Mouse (Mus musculus): Measurements from ENCODE around the gene Krtap28-10.

The Krtap28-10 gene

DNA sequence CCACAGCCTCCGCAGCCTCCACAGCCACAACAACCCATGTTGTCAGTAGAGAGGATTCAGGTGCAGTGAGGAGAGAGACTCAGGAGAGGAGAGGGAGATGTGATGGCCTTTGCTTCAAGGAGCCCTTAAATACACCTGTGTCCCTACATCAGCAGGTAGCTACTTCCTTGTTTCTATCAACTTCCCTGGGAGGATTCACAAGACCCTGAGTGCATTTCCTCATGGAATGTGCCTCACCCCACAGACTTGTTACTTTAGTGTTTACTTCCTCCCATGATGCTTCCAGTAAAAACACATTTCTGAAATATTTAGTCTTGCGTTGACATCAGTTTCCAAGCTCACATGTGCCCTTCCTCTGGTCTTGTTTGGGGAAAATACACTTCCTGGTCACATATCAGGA, at the start of gene Krtap28-10:
Krtap28-10 (minus strand) TSS at position 101 of the 400 bp plus-strand sequence.
- DNase-seq (ENCODE audit: low spot score in 2 of 2): no peak

DNA sequence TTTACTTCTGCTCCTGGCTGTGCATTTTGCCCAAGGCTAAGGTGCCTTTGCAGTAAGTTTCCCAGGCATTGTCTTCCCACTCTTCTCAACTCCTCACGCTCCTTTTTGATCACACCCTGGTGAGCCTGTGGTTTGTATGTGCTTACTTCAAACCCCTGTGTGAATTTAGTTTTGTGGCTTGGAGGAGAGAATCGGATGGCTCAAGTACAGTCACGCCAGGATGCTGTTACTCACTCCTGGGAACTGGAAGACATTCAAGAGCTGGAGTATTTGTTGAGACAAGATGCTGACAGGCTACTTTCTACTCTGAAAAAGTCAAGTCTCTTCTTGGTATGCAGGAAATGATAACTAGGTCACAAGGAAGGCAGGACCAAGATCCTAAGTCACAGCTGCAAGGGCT, 49.0 kb upstream of the Krtap28-10 start:
- DNase-seq (ENCODE audit: low spot score in 2 of 2): no peak

DNA sequence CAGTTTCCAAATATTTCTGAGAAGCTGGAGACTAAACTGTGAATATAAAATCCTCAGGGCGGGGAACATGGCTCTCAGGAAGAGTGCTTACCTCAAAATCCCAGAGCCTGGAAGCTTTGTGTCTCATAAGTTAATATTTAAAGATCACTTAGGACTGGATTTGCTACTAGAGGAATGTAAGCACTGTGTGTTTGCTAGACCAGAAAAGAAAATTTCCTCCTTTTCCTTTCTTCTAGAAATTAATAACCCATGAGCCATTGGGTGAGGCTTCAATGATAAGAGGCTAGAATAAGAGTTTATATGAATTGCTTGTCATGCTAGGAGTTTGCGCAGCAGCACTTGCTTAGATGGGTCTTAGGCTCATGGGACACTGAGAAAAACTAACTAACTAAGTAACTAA, 42.5 kb upstream of the Krtap28-10 start:
- no peak for DNase-seq (ENCODE audit: low spot score in 2 of 2)

DNA sequence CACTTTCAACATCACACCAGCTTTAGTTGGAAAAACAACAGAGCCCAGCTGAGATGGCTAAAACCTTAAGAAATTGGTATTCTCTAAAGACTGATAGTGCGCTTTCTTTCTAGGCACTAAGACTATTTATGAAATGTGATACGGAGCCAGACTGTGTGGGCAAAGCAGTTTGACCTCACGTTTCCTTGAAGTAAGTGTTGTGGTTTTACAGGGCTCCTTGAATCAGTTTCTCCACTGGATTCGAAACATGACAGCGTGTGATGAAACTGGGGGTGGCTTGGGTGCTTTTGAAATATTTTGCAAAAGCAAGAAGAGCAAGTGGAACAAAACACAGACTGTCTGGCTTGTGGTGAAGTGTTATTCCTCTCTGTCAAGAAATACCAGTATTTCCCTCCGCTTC, 34.7 kb upstream of the Krtap28-10 start:
- DNase-seq (ENCODE audit: low spot score in 2 of 2): no peak

DNA sequence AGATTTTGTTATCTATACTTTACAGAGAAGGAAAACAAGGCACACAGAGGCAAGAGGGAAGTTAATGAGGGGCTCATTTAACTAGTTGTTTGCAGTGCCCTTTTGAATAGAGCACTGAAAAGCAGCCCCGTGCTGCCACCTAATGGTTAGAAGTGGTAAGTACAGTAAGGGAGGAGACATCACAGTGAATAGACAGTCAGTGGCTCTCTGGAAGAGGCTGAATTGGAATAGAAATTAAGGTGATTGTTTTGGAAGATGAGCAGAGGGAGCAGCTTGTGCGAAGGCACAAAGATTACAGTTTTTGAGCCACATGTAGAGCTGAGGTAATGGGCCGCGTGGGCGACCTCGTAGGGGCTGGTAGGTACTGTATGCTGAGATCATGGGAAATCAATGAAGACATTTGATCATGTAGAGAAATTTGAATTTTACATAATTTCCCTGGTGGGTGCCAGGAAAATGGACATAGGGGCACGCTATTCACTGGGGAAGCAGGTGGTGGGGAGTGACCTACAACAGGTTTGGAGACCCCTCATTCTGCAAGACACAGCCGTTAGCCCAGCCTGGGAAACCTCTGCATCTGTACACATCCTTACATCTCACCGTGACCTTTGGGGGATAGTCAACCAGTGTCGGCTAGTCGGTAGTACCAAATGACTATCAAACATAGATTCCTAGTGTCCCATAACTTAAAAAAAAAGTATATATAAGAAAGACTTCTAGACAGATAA, 34.1 kb upstream of the Krtap28-10 start:
- no peak for DNase-seq (ENCODE audit: low spot score in 2 of 2)

DNA sequence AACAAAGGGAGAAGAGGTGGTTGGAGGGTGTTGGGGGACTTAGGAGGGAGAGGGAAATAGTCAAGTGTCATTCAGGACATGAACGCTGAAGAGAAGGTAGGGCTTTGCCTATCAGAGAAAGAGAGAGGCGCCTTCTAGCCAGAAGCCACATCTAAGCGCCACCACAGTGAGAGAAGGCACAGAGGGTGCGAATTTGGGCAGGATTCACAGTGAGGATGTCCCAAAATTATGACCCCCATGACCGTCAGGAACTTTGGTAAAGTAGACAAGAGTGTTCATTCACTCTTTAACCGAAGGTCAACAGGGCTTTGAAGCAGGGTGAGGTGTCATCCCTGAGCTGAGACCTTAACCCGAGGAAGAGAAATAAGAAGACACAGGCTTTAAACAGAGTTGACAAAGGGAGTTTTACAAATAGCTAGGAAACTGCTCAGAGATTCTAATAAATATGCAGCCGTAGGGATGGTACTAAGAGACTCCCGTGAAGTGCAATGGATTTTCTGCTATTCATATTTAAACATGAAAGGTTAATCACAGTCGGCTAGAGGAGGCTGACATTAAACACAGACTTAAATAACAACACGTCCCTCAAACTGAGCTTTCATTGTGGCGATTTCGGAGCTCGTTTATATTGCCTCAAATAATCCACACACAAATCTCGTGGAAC, 33.4 kb upstream of the Krtap28-10 start:
- no peak for DNase-seq (ENCODE audit: low spot score in 2 of 2)

DNA sequence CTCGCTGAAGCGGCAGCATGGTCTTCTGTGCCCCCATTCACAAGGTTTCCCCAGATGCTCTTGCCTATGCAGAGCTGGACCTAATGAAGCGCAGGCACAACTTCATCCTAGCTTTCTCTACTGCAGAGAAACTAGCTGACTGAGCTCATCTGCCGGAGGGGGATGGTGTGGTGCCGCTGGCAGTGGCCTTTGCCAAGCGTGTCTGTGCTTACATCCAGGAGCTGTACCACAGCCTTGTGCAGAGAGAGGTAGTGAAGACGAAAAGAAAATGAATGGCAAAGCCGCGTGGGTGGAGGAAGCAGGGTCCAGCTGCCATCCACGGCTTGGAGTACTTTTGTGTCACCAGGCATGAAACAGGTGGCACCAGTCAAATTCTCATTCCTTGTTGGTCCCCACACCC, 24.9 kb upstream of the Krtap28-10 start:
- no peak for DNase-seq (ENCODE audit: low spot score in 2 of 2)

DNA sequence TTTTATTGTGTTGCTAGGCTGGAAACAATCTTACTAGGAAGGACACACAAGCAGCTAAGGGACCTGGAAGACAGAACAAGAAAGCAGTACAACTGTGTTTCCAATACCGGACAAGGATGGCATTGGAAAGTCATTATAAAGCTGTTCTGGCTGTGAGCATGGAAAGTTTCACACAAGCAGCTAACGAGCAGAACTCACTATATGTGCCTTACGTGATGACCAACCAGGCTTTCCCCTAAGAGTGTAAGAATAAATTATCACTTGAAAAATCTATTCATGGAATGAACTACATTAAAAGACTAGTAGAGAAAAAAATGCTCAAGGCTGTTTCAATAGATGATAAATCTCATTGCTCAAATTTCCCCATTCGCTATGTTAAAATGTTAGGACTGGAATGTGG, 24.3 kb upstream of the Krtap28-10 start:
- no peak for DNase-seq (ENCODE audit: low spot score in 2 of 2)

DNA sequence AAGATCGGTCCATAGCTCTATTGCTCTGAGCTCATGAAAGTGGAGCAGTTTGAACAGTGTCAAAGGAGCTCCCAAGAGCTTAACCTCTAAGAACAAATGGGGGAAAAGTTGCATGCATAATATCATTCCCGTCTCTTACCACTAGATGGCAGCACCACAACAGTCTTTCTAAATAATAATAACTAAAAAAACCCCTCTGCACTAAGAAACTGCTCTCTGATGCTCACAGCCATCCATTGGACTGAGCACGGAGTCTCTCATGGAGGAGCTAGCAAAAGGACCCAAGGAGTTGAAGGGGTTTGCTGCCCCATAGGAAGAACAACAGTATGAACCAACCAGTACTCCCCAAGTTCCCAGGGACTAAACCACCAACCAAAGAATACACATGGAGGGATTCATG, 22.6 kb upstream of the Krtap28-10 start:
- DNase-seq (ENCODE audit: low spot score in 2 of 2): no peak

DNA sequence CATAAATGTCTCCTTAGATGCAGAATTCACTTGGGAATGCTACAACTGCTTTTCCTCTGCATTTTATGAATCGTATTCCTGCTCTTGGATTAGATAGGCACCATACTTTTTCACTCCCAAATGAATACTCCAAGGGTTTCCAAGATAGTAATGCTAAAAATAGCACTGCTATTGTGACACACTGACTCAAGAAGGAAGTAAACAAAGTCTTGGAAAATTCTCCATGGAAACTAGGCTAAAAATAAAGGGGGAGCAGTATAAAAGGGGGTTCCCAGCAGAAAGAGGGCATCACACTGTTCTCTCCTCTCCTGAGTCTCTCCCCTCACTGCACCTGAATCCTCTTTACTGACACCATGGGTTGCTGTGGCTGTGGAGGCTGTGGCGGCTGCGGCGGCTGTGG, 18.4 kb upstream of the Krtap28-10 start, which contains the start of gene Krtap28-13:
Krtap28-13 (plus strand) TSS at position 288 of the 400 bp plus-strand sequence.
- DNase-seq (ENCODE audit: low spot score in 2 of 2): no peak

DNA sequence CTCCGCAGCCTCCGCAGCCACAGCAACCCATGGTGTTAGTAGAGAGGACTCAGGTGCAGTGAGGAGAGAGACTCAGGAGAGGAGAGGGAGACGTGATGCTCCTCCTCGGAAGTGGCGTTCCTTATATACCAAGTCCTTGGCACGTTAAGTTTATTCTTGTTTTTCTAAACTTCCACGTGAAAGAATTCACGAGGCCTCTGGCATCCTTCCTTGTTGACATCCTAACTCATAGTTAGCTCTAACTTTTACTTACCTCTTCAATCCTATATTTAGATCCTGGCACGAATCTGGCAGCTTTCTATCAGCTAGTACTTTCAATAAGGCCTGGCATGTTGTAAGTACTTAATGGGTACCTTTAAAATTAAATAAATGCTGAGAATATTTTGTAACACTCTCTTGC, 17.0 kb upstream of the Krtap28-10 start, which contains the start of gene A030005K14Rik:
A030005K14Rik (minus strand) TSS at position 101 of the 400 bp plus-strand sequence.
- DNase-seq (ENCODE audit: low spot score in 2 of 2): no peak

DNA sequence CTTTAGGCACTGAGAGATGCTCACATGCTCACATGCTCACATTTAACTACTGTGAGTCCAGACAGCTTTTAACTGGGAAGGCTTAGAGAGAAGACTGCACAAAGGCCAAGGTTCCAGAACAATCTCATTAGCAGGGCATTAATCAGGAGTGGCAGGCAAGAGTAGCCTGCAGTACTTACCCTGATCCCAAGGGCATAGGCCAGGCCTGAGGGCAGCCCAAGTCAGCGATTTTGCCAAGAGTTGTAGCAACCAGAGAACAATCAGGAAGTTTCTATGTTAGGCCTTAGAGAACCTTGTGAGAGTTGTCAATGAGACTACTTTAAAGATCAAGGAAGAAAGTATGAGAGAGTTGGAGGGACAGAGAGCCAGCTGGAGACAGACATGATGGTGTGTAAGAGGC, 16.2 kb upstream of the Krtap28-10 start:
- DNase-seq (ENCODE audit: low spot score in 2 of 2): no peak

DNA sequence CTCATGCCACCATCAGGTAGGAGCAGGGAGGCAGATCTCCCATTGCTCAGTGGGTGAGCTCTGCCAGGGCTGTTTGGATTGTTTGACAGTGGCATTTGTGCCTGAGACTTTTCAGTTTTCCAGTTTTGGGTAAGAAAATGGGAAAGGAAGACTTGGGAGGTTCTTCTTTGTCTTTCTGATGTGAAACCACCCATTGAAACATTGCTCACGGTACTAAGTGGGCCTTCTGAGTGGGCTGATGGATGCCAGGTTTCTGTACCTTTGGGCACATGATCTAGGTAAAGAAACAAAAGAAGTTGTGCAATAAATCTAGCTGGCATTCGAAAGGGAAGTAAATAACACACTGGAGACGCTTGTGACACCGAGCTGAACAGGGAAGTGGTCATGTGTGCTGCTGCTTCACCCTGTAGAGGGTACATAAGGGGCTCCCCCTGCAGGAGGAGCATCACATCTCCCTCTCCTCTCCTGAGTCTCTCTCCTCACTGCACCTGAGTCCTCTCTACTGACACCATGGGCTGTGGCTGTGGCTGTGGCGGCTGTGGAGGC, 2.7 kb upstream of the Krtap28-10 start, which contains the start of gene Gm47969:
Gm47969 (plus strand) TSS at position 51 of the 546 bp plus-strand sequence.
- no peak for DNase-seq (ENCODE audit: low spot score in 2 of 2)

DNA sequence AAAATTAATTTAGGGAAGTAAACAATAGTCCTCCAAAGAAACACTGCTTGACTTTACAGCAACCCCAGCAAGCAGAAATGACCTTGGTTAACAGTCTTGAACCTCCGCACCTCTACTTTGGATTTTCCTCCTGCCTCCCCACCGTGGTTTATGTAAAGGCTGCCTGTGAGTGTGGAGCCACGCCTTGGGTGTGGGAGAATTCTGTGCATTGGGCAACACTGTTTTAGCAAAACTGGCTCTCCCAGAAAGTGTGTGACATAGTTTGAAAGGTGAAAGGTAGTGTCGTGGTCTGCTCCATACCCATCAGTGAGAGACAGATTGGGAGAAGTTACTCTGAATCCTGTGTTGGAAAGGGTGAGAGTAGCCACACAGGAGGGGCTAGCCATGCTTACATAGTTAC, 3.2 kb downstream of the Krtap28-10 start:
- no peak for DNase-seq (ENCODE audit: low spot score in 2 of 2)

DNA sequence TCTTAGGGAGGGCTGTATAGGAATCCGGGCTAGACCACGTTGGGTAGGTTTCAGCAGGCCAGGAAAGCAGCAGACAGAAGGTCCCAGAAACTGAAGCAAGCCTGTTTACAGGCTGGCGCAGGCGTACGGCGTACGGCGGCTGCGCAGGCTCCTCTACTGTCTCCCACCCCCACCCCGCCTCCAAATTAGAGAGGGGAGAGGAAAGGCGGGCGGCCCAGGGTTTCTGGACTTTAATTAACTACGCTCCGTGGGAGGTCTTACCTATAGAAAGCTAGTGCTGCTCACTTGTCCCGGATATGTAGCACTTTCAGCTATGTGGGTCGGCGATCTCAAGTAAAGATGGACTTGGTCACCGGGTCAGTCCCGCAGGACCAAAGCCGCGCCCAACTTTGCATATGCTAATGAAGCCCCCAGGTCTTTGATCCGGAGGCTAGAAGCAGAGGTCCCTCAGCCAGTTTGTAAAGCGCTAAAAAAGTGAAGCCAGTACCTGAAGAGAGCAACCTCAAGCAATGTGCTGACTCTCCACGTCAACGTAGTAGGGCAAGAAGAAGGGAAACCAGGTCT, 4.1 kb downstream of the Krtap28-10 start, which contains the start of gene Slc19a3:
Slc19a3 (minus strand) TSS at position 340 of the 564 bp plus-strand sequence.
- DNase-seq (ENCODE audit: low spot score in 2 of 2): no peak

DNA sequence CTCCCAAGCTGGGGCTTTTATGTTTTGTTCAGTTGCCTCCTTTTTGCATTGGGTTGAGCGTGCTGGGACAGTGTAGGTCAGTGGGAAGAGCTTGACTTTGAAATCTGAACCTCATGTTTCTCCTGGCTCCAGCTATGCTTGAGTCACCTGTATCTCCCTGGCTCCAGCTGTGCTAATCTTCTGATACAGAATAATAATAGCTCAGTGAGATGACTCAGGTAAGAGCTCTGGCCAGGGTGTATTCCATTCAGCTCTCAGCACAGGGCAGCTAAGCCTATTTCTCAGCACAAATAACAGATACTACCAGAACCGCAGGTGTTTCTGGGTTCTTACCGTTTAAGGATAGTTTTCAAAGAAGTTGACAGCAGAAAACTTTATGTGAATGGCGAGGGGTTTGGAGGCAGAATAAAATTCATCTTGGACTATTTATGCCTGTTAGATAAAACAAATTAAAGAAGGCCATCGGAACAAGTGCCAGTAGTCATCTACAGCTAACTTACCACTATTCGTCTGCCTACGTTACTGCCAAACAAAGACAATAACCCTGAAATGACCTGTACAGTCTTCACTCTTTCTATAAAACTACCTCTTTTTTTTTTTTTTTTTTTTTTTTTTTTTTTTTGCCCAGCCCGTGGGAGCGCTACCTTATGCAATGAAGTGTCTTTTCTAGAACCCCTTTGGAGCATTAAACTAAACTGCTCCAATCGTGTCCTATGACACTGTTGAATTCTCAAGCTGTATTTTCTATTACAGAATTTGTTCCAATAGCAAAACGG, 5.2 kb downstream of the Krtap28-10 start:
- DNase-seq (ENCODE audit: low spot score in 2 of 2): no peak

DNA sequence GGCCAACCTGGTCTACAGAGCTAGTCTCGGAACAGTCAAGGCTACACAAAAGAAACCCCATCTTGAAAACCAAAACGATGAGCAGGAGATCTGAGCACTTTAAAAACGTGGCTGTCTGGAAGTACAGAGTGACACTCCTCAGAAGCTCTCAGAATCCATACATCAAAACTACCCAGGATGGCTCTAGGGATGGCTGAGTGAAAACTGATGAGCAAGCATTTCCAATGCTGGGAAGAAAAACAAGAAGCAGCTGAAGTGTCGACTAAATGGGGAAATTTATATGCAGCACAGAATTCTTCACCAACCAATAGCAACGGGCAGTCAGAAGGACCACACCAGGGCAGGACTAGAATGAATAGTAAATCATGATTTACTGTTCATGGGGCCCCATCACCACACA, 7.8 kb downstream of the Krtap28-10 start:
- no peak for DNase-seq (ENCODE audit: low spot score in 2 of 2)

DNA sequence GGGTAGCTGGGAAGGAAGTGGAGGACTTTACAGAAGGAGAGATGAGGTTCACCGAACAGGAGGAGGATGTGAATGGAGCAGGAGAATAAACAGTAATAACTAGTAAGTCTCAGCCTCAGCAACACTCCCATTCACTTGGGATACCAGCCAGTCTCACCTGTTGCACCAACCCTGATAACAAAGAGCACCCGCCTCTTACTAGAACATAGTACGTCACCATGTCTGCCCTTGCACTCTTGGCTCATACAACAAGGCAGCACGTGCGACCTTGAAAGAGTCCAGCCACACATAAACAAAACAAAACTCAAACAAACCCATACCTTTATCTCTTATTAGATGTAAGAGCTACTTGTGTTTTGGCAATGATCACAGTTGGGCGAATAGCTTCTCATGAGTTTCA, 9.8 kb downstream of the Krtap28-10 start:
- no peak for DNase-seq (ENCODE audit: low spot score in 2 of 2)

DNA sequence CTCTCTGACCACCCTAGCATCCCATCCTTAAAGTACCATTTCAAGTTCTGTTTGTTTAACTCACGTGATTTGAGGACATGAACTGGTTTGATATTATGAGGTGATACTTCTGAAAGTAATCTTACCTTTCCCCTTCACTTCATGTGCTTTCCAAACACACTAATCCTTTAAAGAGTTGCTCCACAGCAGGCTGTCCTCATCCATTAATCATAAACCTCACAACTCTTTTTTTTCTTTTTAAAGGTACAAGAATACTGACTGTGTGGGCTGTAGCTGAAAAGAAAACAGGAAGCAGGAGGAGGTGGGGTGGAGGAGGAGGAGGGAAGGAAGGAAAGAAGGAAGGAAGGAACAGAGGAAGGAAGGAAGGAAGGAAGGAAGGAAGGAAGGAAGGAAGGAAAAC, 10.3 kb downstream of the Krtap28-10 start:
- DNase-seq (ENCODE audit: low spot score in 2 of 2): no peak

DNA sequence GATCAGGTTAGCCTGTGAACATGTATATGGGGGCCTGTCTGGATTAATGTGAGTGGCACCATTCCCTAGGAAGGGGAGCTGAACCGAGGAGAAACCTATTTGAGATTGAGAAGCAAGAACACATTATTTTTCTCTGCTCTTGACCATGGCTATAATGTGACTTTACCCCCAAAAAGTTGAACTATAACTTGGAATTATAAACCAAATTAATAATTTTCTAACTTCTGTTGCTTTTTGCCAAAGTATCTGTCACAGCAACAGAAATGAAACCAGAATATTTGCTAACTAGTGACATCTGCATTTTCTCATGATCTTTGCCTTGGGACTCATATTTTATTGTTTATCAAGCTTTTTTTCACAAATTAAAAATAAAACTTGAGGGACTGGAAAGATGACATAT, 25.7 kb downstream of the Krtap28-10 start:
- no peak for DNase-seq (ENCODE audit: low spot score in 2 of 2)

DNA sequence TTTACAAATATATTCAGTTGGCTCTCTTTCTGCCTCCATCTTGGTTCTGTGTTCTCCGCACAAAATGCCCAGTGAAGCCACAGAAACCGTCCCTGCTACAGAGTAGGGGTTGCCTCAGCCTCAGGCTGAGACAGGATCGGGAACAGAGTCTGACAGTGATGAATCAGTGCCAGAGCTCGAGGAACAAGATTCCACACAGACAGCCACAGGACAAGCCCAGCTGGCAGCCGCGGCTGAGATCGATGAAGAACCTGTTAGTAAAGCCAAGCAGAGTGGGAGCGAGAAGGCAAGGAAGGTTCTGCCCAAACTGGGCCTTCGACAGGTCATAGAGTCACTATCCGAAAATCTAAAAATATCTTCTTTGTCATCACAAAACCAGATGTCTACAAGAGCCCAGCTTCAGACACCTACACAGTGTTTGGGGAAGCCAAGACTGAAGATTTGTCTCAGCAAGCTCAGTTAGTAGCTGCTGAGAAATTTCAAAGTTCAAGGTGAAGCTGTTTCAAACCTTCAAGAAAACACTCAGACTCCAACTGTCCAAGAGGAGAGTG, 26.9 kb downstream of the Krtap28-10 start:
- no peak for DNase-seq (ENCODE audit: low spot score in 2 of 2)
